In genomic region chr16:49923720-49924119, GRCm38 (mm10) we compare ENCODE assay signal across 14 mouse cellular contexts.
DNase-seq lines count a peak whose midpoint lies in the region; ATAC-seq and TF ChIP-seq lines count a peak whose summit lies in the region.
"Had no signal": no experiment of that assay in that cellular context is flagged by ENCODE, and none has a peak within 500 bp of the region (broad histone marks: within the 10 kb centered on the region; RNA-seq: fewer than 3 reads in every experiment).

No protein-coding gene starts in this region.

- no peak overlapping the region for H3K4me2 ChIP-seq in embryonic facial prominence, embryonic 14.5 days (ENCODE audit: low read depth, low read length)
- H3K4me2 ChIP-seq in lung, postnatal 0 days (replicated peaks; ENCODE audit: low read depth, low read length) = no peak overlapping the region
- no peak overlapping the region for H3K4me2 ChIP-seq in intestine, postnatal 0 days (replicated peaks; ENCODE audit: low read depth)
- H3K4me2 ChIP-seq in neural tube, embryonic 15.5 days = no peak overlapping the region
- H3K4me2 ChIP-seq in liver, embryonic 11.5 days = no peak overlapping the region
- H3K4me2 ChIP-seq: liver, embryonic 12.5 days; neural tube, embryonic 12.5 days had no signal

- H3K27ac ChIP-seq in embryonic facial prominence, embryonic 14.5 days (replicated peaks; ENCODE audit: low read depth, low read length) = no peak overlapping the region
- H3K27ac ChIP-seq in embryonic facial prominence, embryonic 10.5 days (replicated peaks) = no peak overlapping the region
- H3K27ac ChIP-seq in lung, postnatal 0 days (ENCODE audit: low read length) = no peak overlapping the region
- no peak overlapping the region for H3K27ac ChIP-seq in intestine, postnatal 0 days (ENCODE audit: low read depth, low read length)
- no peak overlapping the region for H3K27ac ChIP-seq in neural tube, embryonic 15.5 days (replicated peaks)
- no peak overlapping the region for H3K27ac ChIP-seq in liver, embryonic 11.5 days (ENCODE audit: low read depth, low read length)
- H3K27ac ChIP-seq: liver, embryonic 12.5 days; neural tube, embryonic 12.5 days had no signal

- H3K4me3 ChIP-seq in embryonic facial prominence, embryonic 14.5 days (ENCODE audit: low read depth, low read length) = no peak overlapping the region
- H3K4me3 ChIP-seq in embryonic facial prominence, embryonic 10.5 days = no peak overlapping the region
- H3K4me3 ChIP-seq in lung, postnatal 0 days (ENCODE audit: low read depth, low read length) = no peak overlapping the region
- H3K4me3 ChIP-seq in intestine, postnatal 0 days (ENCODE audit: low read depth, low read length) = no peak overlapping the region
- no peak overlapping the region for H3K4me3 ChIP-seq in neural tube, embryonic 15.5 days (replicated peaks)
- H3K4me3 ChIP-seq in liver, embryonic 11.5 days (ENCODE audit: low read depth, low read length) = no peak overlapping the region
- H3K4me3 ChIP-seq: liver, embryonic 12.5 days; megakaryocyte, embryonic 14.5 days; neural tube, embryonic 12.5 days had no signal

- H3K4me1 ChIP-seq in embryonic facial prominence, embryonic 14.5 days (ENCODE audit: control insufficient read depth, insufficient read depth, low read length) = peaks cover 8% of the 10 kb centered on the region; the same call in 1 of the 2 replicates
- H3K4me1 ChIP-seq in embryonic facial prominence, embryonic 10.5 days = 0 out of 2 replicates have a peak, but pooled peaks cover 3% of the 10 kb centered on the region
- H3K4me1 ChIP-seq in lung, postnatal 0 days (ENCODE audit: insufficient read depth, low read depth, low read length) = no peaks in the 10 kb centered on the region
- no peaks in the 10 kb centered on the region for H3K4me1 ChIP-seq in intestine, postnatal 0 days (replicated peaks; ENCODE audit: control insufficient read depth, insufficient read depth, low read length)
- H3K4me1 ChIP-seq in neural tube, embryonic 15.5 days = peaks cover 6% of the 10 kb centered on the region
- H3K4me1 ChIP-seq in liver, embryonic 11.5 days (replicated peaks; ENCODE audit: control insufficient read depth, insufficient read depth, low read length) = peaks cover 3% of the 10 kb centered on the region; the same call in 1 of the 2 replicates
- H3K4me1 ChIP-seq: neural tube, embryonic 12.5 days had no signal

- H3K36me3 ChIP-seq in embryonic facial prominence, embryonic 14.5 days (ENCODE audit: control insufficient read depth, insufficient read depth, low read length) = no peaks in the 10 kb centered on the region
- no peaks in the 10 kb centered on the region for H3K36me3 ChIP-seq in embryonic facial prominence, embryonic 10.5 days (replicated peaks)
- no peaks in the 10 kb centered on the region for H3K36me3 ChIP-seq in lung, postnatal 0 days (ENCODE audit: insufficient read depth, low read length)
- H3K36me3 ChIP-seq in intestine, postnatal 0 days (ENCODE audit: control insufficient read depth, insufficient read depth) = no peaks in the 10 kb centered on the region
- H3K36me3 ChIP-seq in neural tube, embryonic 15.5 days = no peaks in the 10 kb centered on the region
- no peaks in the 10 kb centered on the region for H3K36me3 ChIP-seq in liver, embryonic 11.5 days (ENCODE audit: control insufficient read depth, insufficient read depth, low read length)
- H3K36me3 ChIP-seq: liver, embryonic 12.5 days; neural tube, embryonic 12.5 days had no signal

- no peak for TF ChIP-seq CTCF in lung, postnatal 0 days (IDR thresholded peaks at IDR 0.05)
- no peak for TF ChIP-seq CTCF in intestine, postnatal 0 days (IDR thresholded peaks at IDR 0.05; ENCODE audit: low read depth)

- no peaks in the 10 kb centered on the region for H3K27me3 ChIP-seq in embryonic facial prominence, embryonic 14.5 days (replicated peaks; ENCODE audit: control insufficient read depth, insufficient read depth, low read length)
- H3K27me3 ChIP-seq in embryonic facial prominence, embryonic 10.5 days (replicated peaks; ENCODE audit: low read depth, poor library complexity, severe bottlenecking) = no peaks in the 10 kb centered on the region
- H3K27me3 ChIP-seq in lung, postnatal 0 days (replicated peaks; ENCODE audit: insufficient read depth, low read length) = no peaks in the 10 kb centered on the region
- H3K27me3 ChIP-seq in intestine, postnatal 0 days (replicated peaks; ENCODE audit: control insufficient read depth, insufficient read depth, low read length) = no peaks in the 10 kb centered on the region
- H3K27me3 ChIP-seq in neural tube, embryonic 15.5 days (replicated peaks) = no peaks in the 10 kb centered on the region
- H3K27me3 ChIP-seq in liver, embryonic 11.5 days (replicated peaks; ENCODE audit: control insufficient read depth, insufficient read depth, low read length) = no peaks in the 10 kb centered on the region
- H3K27me3 ChIP-seq: liver, embryonic 12.5 days; megakaryocyte, embryonic 14.5 days; neural tube, embryonic 12.5 days had no signal

- peak; percentile 45 for TF ChIP-seq EP300 in lung, postnatal 0 days (IDR thresholded peaks at IDR 0.05)

- no peaks in the 10 kb centered on the region for H3K9me3 ChIP-seq in embryonic facial prominence, embryonic 14.5 days (ENCODE audit: control insufficient read depth, low read length)
- no peaks in the 10 kb centered on the region for H3K9me3 ChIP-seq in embryonic facial prominence, embryonic 10.5 days
- no peaks in the 10 kb centered on the region for H3K9me3 ChIP-seq in lung, postnatal 0 days (ENCODE audit: low read length)
- no peaks in the 10 kb centered on the region for H3K9me3 ChIP-seq in intestine, postnatal 0 days (ENCODE audit: control insufficient read depth)
- no peaks in the 10 kb centered on the region for H3K9me3 ChIP-seq in neural tube, embryonic 15.5 days (replicated peaks)
- H3K9me3 ChIP-seq in liver, embryonic 11.5 days (ENCODE audit: control insufficient read depth, low read length) = no peaks in the 10 kb centered on the region
- H3K9me3 ChIP-seq: liver, embryonic 12.5 days; megakaryocyte, embryonic 14.5 days; neural tube, embryonic 12.5 days had no signal

- DNase-seq in embryonic facial prominence, embryonic 14.5 days (ENCODE audit: low spot score) = peak; percentile 40
- DNase-seq in embryonic facial prominence, embryonic 10.5 days (ENCODE audit: low spot score) = no peak
- DNase-seq in lung, postnatal 0 days (ENCODE audit: low spot score) = peak; percentile 88
- DNase-seq in lung, postnatal 4 days = no peak
- DNase-seq in liver, embryonic 11.5 days (ENCODE audit: low spot score) = no peak
- no peak for DNase-seq in testis, postnatal 14 days (ENCODE audit: low spot score)
- DNase-seq: cerebellum, postnatal 25 days; heart, postnatal 14 days; kidney, adult 8-10 months had no signal

- no peak overlapping the region for H3K9ac ChIP-seq in embryonic facial prominence, embryonic 14.5 days (ENCODE audit: low read depth, low read length)
- no peak overlapping the region for H3K9ac ChIP-seq in lung, postnatal 0 days (replicated peaks; ENCODE audit: low read depth)
- H3K9ac ChIP-seq in intestine, postnatal 0 days (ENCODE audit: low read depth, low read length) = no peak overlapping the region
- H3K9ac ChIP-seq in neural tube, embryonic 15.5 days (replicated peaks) = no peak overlapping the region
- H3K9ac ChIP-seq in liver, embryonic 11.5 days (ENCODE audit: low read depth, low read length) = no peak overlapping the region
- H3K9ac ChIP-seq: liver, embryonic 12.5 days; neural tube, embryonic 12.5 days had no signal

- no peak for ATAC-seq in embryonic facial prominence, embryonic 14.5 days (ENCODE audit: low read depth)
- peak; percentile 86 for ATAC-seq in lung, postnatal 0 days
- peak; percentile 86 for ATAC-seq in intestine, postnatal 0 days
- peak; percentile 30; the same call in 1 of the 2 replicates for ATAC-seq in neural tube, embryonic 15.5 days (ENCODE audit: low FRiP score)
- no peak for ATAC-seq in liver, embryonic 11.5 days (replicated peaks; ENCODE audit: low FRiP score)
- ATAC-seq: liver, embryonic 12.5 days had no signal

- 65% methylated on average over 9 of the region's 9 CpGs for WGBS in embryonic facial prominence, embryonic 14.5 days
- WGBS in embryonic facial prominence, embryonic 10.5 days = 84% methylated on average over 9 of the region's 9 CpGs
- 63% methylated on average over 9 of the region's 9 CpGs for WGBS in lung, postnatal 0 days
- WGBS in intestine, postnatal 0 days = 31% methylated on average over 9 of the region's 9 CpGs
- 35% methylated on average over 9 of the region's 9 CpGs for WGBS in neural tube, embryonic 15.5 days
- WGBS in liver, embryonic 11.5 days = 79% methylated on average over 9 of the region's 9 CpGs

Comparison
In these comparisons a context has a peak if more than half of its experiments do, and no peak if none do; other contexts are left out.
1. DNase-seq: peak in embryonic facial prominence, embryonic 14.5 days (single experiment) and lung, postnatal 0 days (single experiment); none in embryonic facial prominence, embryonic 10.5 days (single experiment), lung, postnatal 4 days (0 of 2), liver, embryonic 11.5 days (single experiment) and testis, postnatal 14 days (single experiment).
2. ATAC-seq: peak in lung, postnatal 0 days (single experiment), intestine, postnatal 0 days (single experiment) and neural tube, embryonic 15.5 days (single experiment); none in embryonic facial prominence, embryonic 14.5 days (single experiment) and liver, embryonic 11.5 days (single experiment).